Comparison of ENCODE assay signal across 8 mouse cellular contexts in the genomic region with DNA sequence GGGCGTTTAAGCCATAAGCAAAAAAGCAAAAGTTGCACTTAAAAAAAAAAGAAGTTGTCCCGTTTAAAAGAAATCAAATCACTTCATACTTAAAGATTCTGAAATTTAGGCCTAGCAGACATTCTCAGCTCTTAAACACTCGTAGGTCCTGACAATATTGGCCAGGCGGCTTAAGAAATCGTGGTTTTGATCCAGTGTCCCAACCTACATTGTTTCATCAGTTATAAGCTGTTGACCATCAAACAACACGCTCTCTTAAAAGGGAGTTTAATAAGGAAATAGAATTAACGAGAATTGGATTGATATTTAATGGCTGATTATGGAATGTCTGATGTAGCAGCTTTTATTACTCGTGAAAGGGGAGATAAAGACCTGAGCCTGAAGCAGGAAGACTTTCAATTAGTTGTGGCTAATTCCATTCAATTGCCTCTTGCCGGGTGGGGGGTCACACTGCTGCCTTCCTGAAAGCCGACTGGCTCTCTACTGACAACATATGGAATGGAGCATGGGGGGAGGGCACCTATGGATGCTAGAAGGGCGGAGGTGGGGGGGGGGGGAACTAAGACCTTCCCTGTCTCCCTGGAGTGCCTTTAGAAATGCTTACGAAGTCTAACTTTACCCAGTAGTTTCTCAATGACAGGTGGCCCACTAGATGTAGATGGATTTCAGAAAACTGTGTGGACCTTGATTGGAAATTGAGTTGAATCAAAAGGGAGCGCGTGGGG. TPM values are rescaled to one million over a fixed set of nuclear protein-coding genes. Genes with fewer than 3 reads are reported as not detected.
DNase-seq lines count a peak whose midpoint lies in the region; ATAC-seq and TF ChIP-seq lines count a peak whose summit lies in the region.

No protein-coding gene starts in this region.

- TF ChIP-seq POLR2A in ES-Bruce4 (IDR thresholded peaks at IDR 0.05; ENCODE audit: insufficient read depth, low read length), result no peak

- peaks cover 4% of the 10 kb centered on the region; the same call in 1 of the 2 replicates for H3K36me3 ChIP-seq in ES-Bruce4 (ENCODE audit: control insufficient read depth, insufficient read depth, low read length, poor library complexity, severe bottlenecking)
- 0 out of 2 replicates have a peak, but pooled peaks cover 4% of the 10 kb centered on the region for H3K36me3 ChIP-seq in hindbrain, embryonic 10.5 days
- H3K36me3 ChIP-seq in midbrain, embryonic 11.5 days (ENCODE audit: control insufficient read depth, insufficient read depth, low read length), result no peaks in the 10 kb centered on the region

- no peak overlapping the region for H3K27ac ChIP-seq in ES-Bruce4 (ENCODE audit: insufficient read depth, low read length)
- H3K27ac ChIP-seq in hindbrain, embryonic 10.5 days, result peak overlapping the region; percentile 97
- H3K27ac ChIP-seq in midbrain, embryonic 11.5 days (ENCODE audit: low read depth, low read length), result peak overlapping the region; percentile 67; the same call in 1 of the 2 replicates

- DNase-seq in embryo, embryonic 11 days, result peak; percentile 83
- no peak for DNase-seq in embryo, embryonic 9.5 days (ENCODE audit: extremely low spot score)
- DNase-seq in hindbrain, embryonic 10.5 days (ENCODE audit: low spot score), result peak; percentile 57
- peak; percentile 95 for DNase-seq in midbrain, embryonic 11.5 days (ENCODE audit: low spot score, missing footprints)
- no peak for DNase-seq in urinary bladder, postnatal 36 days (ENCODE audit: low spot score in 2 of 2)
- DNase-seq in cerebellum, adult 9-10 months, result no peak
- no peak for DNase-seq in frontal cortex, postnatal 25 days (ENCODE audit: low spot score in 2 of 2)

- no peak for TF ChIP-seq EP300 in ES-Bruce4 (IDR thresholded peaks at IDR 0.05; ENCODE audit: insufficient read depth, low read depth, low read length)

- H3K27me3 ChIP-seq in ES-Bruce4 (ENCODE audit: control insufficient read depth, insufficient read depth, low read length, poor library complexity, severe bottlenecking), result no peaks in the 10 kb centered on the region
- no peaks in the 10 kb centered on the region for H3K27me3 ChIP-seq in hindbrain, embryonic 10.5 days (ENCODE audit: insufficient read depth, poor library complexity, severe bottlenecking)
- no peaks in the 10 kb centered on the region for H3K27me3 ChIP-seq in midbrain, embryonic 11.5 days (ENCODE audit: control insufficient read depth, insufficient read depth, low read length)

- 1% methylated on average over 14 of the region's 14 CpGs for WGBS in hindbrain, embryonic 10.5 days
- 3% methylated on average over 14 of the region's 14 CpGs for whole genome bisulfite sequencing in midbrain, embryonic 11.5 days

- no peak for TF ChIP-seq CTCF in ES-Bruce4 (IDR thresholded peaks at IDR 0.05; ENCODE audit: low read depth, low read length)

- peak overlapping the region; percentile 85 for H3K4me2 ChIP-seq in midbrain, embryonic 11.5 days

- no peaks in the 10 kb centered on the region for H3K4me1 ChIP-seq in ES-Bruce4 (ENCODE audit: control insufficient read depth, insufficient read depth, low read length)
- peaks cover 57% of the 10 kb centered on the region for H3K4me1 ChIP-seq in hindbrain, embryonic 10.5 days (replicated peaks)
- peaks cover 13% of the 10 kb centered on the region; the same call in 1 of the 2 replicates for H3K4me1 ChIP-seq in midbrain, embryonic 11.5 days (ENCODE audit: control insufficient read depth, insufficient read depth, low read length)

- H3K9ac ChIP-seq in ES-Bruce4 (ENCODE audit: low read depth, poor library complexity, severe bottlenecking), result 0 out of 2 replicates have a peak overlapping the region, but pooled peaks have one; percentile 88
- H3K9ac ChIP-seq in midbrain, embryonic 11.5 days (ENCODE audit: low read length), result peak overlapping the region; percentile 86

- 0 out of 2 replicates have a peak, but pooled peaks have one; percentile 4 for ATAC-seq in midbrain, embryonic 11.5 days (ENCODE audit: low FRiP score)

- H3K4me3 ChIP-seq in ES-Bruce4 (ENCODE audit: low read depth, low read length), result peak overlapping the region; percentile 1; the same call in 1 of the 2 replicates
- peak overlapping the region; percentile 91 for H3K4me3 ChIP-seq in hindbrain, embryonic 10.5 days
- peak overlapping the region; percentile 79 for H3K4me3 ChIP-seq in midbrain, embryonic 11.5 days (ENCODE audit: low read depth, low read length)

- H3K9me3 ChIP-seq in ES-Bruce4 (replicated peaks; ENCODE audit: control insufficient read depth, insufficient read depth, low read length, poor library complexity, severe bottlenecking), result no peaks in the 10 kb centered on the region
- no peaks in the 10 kb centered on the region for H3K9me3 ChIP-seq in hindbrain, embryonic 10.5 days
- H3K9me3 ChIP-seq in midbrain, embryonic 11.5 days (ENCODE audit: control insufficient read depth, low read length), result no peaks in the 10 kb centered on the region

RNA-seq across cellular contexts. Expression of gene Lrig3, which starts 1.6 kb away (rescaled TPM):
- polyA plus RNA-seq in ES-Bruce4 (2011; ENCODE audit: insufficient read depth, insufficient read length, low read depth, missing spikeins), result 25.6 and 27.9 TPM in 2 replicates
- polyA plus RNA-seq in hindbrain, embryonic 10.5 days (2016; fragmentation: Nextera tagmentation; extraction: Ambion mirVana), result 14.3 and 15.1 TPM in 2 replicates
- 9.2 and 9.5 TPM in 2 replicates for polyA plus RNA-seq in midbrain, embryonic 11.5 days (2014; fragmentation: Nextera tagmentation; extraction: Ambion mirVana)

Comparison
In these comparisons a context has a peak if more than half of its experiments do, and no peak if none do; other contexts are left out.
1. DNase-seq: peak in embryo, embryonic 11 days (single experiment), hindbrain, embryonic 10.5 days (single experiment) and midbrain, embryonic 11.5 days (single experiment); none in embryo, embryonic 9.5 days (single experiment), urinary bladder, postnatal 36 days (0 of 2), cerebellum, adult 9-10 months (single experiment) and frontal cortex, postnatal 25 days (0 of 2).
2. H3K4me3 ChIP-seq: peak in every context shown above with its lines; median percentile 91 in hindbrain, embryonic 10.5 days; 79 in midbrain, embryonic 11.5 days; 1 in ES-Bruce4.